Mouse (Mus musculus) hindbrain, postnatal 0 days (tissue): ENCODE results near the gene Prkag2. TPM values are rescaled to one million over a fixed set of nuclear protein-coding genes. Genes with fewer than 3 reads are reported as not detected.
"Not testable (repeated sequence)": the region's sequence is repeated elsewhere in the genome, so short reads cannot be mapped to it uniquely, and the experiment has no call there.

ENCODE experiments used
- ATAC-seq: fragments of 200-750 bp; cut with Nextera tagmentation; 2 replicates; pipeline ENCODE4 v1.8.0; 2017; ENCODE audit warnings: mild to moderate bottlenecking, moderate TSS enrichment, moderate library complexity
- DNase-seq: peaks from one replicate; pipeline ENCODE4 v3.0.0-alpha.2; 2015; ENCODE audit warnings: low spot score
- H3K27ac ChIP-seq: fragments of 300-500 bp; sonication (generic); 2 replicates; pipeline ENCODE4 v1.5.1; 2014; ENCODE audit warnings: mild to moderate bottlenecking
- H3K27me3 ChIP-seq: fragments of 300-500 bp; sonication (generic); 2 replicates; pipeline ENCODE4 v1.6.1; 2014; ENCODE audit warnings: low read length, mixed read lengths; ENCODE audit not compliant: insufficient read depth
- H3K36me3 ChIP-seq: fragments of 300-500 bp; sonication (generic); 2 replicates; pipeline ENCODE4 v1.6.1; 2014; ENCODE audit warnings: low read length, mixed read lengths; ENCODE audit not compliant: insufficient read depth
- H3K4me1 ChIP-seq: fragments of 300-500 bp; sonication (generic); 2 replicates; pipeline ENCODE4 v1.6.1; 2014; ENCODE audit warnings: antibody characterized with exemption, low read length, mixed read lengths; ENCODE audit not compliant: insufficient read depth
- H3K4me2 ChIP-seq: fragments of 300-500 bp; sonication (generic); 2 replicates; pipeline ENCODE4 v1.6.1; 2014; ENCODE audit warnings: low read depth, mild to moderate bottlenecking, low read length, moderate library complexity, mixed read lengths
- H3K4me3 ChIP-seq: fragments of 300-500 bp; sonication (generic); 2 replicates; pipeline ENCODE4 v1.5.1; 2014; ENCODE audit warnings: low read length
- H3K9ac ChIP-seq: fragments of 300-500 bp; sonication (generic); replicated peaks from 2 replicates; pipeline ENCODE4 v1.6.1; 2014; ENCODE audit warnings: mild to moderate bottlenecking, low read length, moderate library complexity, mixed read lengths
- H3K9me3 ChIP-seq: fragments of 300-500 bp; sonication (generic); 2 replicates; pipeline ENCODE4 v1.6.1; 2016; ENCODE audit warnings: low read length, mixed read lengths
- CTCF ChIP-seq: IDR thresholded peaks from 2 replicates; pipeline ENCODE4 v1.5.1; 2016; ENCODE audit warnings: antibody characterized with exemption, control low read depth, low read depth
- WGBS: fragments of 180-500 bp; shearing (Covaris S2); extraction: QIAGEN DNeasy Blood & Tissue Kit; methylation state at CpG from one replicate; pipeline ENCODE4 v1.1.7; 2014; 5-methylcytosine and 5-hydroxymethylcytosine counted together
- polyA plus RNA-seq: library from polyadenylated mRNA; unstranded; fragments of >200 nt; fragmentation: Nextera tagmentation; extraction: Ambion mirVana; gene quantifications from 2 replicates; pipeline ENCODE4 v1.2.1, GENCODE M21; 2015
- total RNA-seq: library from RNA; depleted of rRNA; stranded (reverse); fragments of >200 nt; gene quantifications from 2 replicates; pipeline ENCODE4 v1.2.3, GENCODE M21; 2014

Gene Prkag2
- total and polyA plus RNA-seq, 2 experiments from 2014 or later, result 38.3 to 86.4 TPM

- WGBS, result 89% methylated on average over 3 of the region's 3 CpGs
- DNase-seq (no peak), ATAC-seq (no peak)
- Histone ChIP-seq H3K4me1 (no peaks in the 10 kb centered on the region), H3K27me3 (no peaks in the 10 kb centered on the region), H3K4me3 (no peak overlapping the region), H3K36me3 (no peaks in the 10 kb centered on the region), H3K4me2 (no peak overlapping the region), H3K9me3 (no peaks in the 10 kb centered on the region), H3K27ac (no peak overlapping the region), H3K9ac (no peak overlapping the region)
- TF ChIP-seq CTCF, result no peak
Observed at GRCm38 (mm10) chr5:24828446-24828845, 272.0 kb downstream of the Prkag2 start.

DNA sequence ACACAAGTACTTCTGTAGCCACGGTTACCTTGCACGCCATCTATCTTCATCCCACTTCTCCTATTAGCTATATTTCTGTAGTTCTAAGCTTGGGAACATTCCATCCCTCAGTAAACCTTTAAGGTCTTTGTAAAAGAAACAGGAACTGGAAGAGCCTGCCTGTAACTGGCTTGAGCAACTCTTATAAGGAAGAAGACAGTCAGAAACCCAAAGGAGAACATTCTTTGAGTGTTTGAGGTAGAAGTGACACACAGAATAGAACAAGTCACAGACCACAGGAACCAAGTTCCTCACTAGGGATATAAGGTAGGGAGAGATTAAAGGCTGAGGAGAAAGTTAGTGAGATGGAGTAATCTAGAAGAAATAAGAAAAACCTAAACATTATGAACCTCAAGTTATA is 273.3 kb downstream of the Prkag2 start:
- no peak overlapping the region for H3K4me2 ChIP-seq

DNA sequence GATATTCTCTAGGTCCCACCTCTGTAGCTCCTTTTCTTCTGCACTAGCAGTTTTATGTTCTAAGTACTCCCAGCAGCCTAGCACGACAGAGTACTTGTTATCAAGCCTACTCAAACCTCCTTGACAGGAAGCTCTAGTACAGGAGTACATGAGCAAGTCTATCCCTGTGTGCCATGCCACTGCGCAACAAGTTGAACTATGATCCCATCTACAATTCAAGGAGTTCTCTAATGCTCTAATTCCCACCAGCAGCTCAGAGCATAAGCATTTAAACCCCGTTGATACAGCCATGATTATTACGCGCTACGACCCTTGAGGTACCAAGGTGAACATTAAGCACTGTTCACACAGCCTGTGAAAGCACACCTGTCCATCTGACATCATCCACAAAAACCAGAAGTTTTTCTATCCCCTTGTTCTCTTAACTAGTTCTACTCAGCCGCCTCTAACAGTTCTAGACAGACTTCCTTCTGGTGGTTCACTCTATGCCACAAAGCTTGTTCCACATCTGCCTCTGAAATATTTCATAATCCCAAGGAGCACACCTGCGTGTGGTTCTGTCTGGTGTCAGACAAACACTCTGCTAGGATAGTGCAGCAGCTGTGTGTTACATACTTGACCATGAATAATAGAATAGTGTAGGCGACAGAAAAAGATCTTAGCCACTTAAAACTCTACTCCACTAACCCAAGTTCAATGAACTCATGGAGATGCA is 274.2 kb downstream of the Prkag2 start:
- DNase-seq, result no peak
- H3K4me2 ChIP-seq, result no peak overlapping the region
- H3K27ac ChIP-seq, result no peak overlapping the region
- no peak overlapping the region for H3K4me3 ChIP-seq
- no peak for TF ChIP-seq CTCF
- WGBS, result 87% methylated on average over 9 of the region's 9 CpGs
- 0 out of 2 replicates have a peak, but pooled peaks cover 4% of the 10 kb centered on the region for H3K4me1 ChIP-seq
- ATAC-seq, result no peak
- H3K36me3 ChIP-seq, result no peaks in the 10 kb centered on the region
- H3K27me3 ChIP-seq, result no peaks in the 10 kb centered on the region
- H3K9ac ChIP-seq, result no peak overlapping the region
- no peaks in the 10 kb centered on the region for H3K9me3 ChIP-seq

More for the DNA sequence above, 273.3 kb downstream of the Prkag2 start:
- Histone ChIP-seq H3K9ac (no peak overlapping the region), H3K27me3 (no peaks in the 10 kb centered on the region), H3K4me3 (no peak overlapping the region), H3K4me1 (no peaks in the 10 kb centered on the region), H3K9me3 (no peaks in the 10 kb centered on the region), H3K36me3 (no peaks in the 10 kb centered on the region), H3K27ac (no peak overlapping the region)
- WGBS, result 91% methylated on average over 2 of the region's 2 CpGs
- TF ChIP-seq CTCF, result no peak
- no peak for DNase-seq
- no peak for ATAC-seq

DNA sequence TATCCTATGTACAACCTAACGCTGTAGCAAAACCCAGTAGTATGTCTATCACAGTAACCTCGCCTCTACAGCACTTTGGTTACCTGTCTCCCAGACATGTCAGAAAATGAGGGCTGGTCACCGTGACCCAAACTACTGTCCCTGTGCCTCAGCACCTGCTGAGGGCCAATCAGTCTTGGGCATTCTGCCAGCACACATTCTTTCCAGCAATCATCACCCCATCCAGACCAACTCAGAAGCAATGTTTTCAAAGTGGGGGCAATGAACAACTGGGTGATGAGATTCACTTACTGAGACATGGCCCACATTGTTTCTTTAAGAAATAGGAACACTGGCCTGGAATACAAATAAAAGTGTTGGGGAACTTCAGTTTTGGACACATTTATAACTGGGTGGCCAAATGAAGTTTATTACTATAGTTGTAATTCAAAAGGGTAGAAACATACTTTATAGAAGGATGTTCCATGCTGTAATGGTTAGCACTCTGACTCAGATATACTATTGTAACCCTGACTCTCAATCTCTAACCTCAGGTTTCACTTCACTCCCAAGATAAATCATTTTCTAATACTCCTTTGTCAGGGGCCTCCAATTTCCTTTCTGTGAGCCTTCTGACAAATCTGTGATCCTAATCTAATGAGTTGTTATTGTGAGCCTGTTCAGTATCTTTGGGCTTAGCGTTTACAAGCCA is 274.9 kb downstream of the Prkag2 start:
- Histone ChIP-seq H3K4me2 (no peak overlapping the region), H3K4me3 (no peak overlapping the region), H3K4me1 (0 out of 2 replicates have a peak, but pooled peaks cover 9% of the 10 kb centered on the region), H3K9me3 (no peaks in the 10 kb centered on the region), H3K9ac (no peak overlapping the region), H3K27me3 (no peaks in the 10 kb centered on the region), H3K36me3 (no peaks in the 10 kb centered on the region), H3K27ac (no peak overlapping the region)
- TF ChIP-seq CTCF, result no peak
- ATAC-seq, result no peak
- DNase-seq, result no peak
- 74% methylated on average over 4 of the region's 4 CpGs for WGBS

GRCm38 (mm10) chr5:24823864-24824405 is 276.5 kb downstream of the Prkag2 start:
- Histone ChIP-seq H3K9ac (no peak overlapping the region), H3K4me1 (0 out of 2 replicates have a peak, but pooled peaks cover 10% of the 10 kb centered on the region), H3K9me3 (no peaks in the 10 kb centered on the region), H3K27me3 (no peaks in the 10 kb centered on the region), H3K36me3 (no peaks in the 10 kb centered on the region), H3K4me2 (no peak overlapping the region), H3K27ac (no peak overlapping the region), H3K4me3 (no peak overlapping the region)
- ATAC-seq, result no peak
- WGBS, result 66% methylated on average over 6 of the region's 6 CpGs
- no peak for TF ChIP-seq CTCF
- no peak for DNase-seq

- H3K4me2 ChIP-seq, result no peak overlapping the region
- DNase-seq (no peak), ATAC-seq (no peak)
- WGBS, result 65% methylated on average over 3 of the region's 3 CpGs
- no peak for TF ChIP-seq CTCF
- H3K9me3 ChIP-seq, result no peaks in the 10 kb centered on the region
- H3K27ac ChIP-seq, result no peak overlapping the region
- 0 out of 2 replicates have a peak, but pooled peaks cover 10% of the 10 kb centered on the region for H3K4me1 ChIP-seq
- no peaks in the 10 kb centered on the region for H3K27me3 ChIP-seq
- H3K9ac ChIP-seq, result no peak overlapping the region
- H3K4me3 ChIP-seq, result no peak overlapping the region
- no peaks in the 10 kb centered on the region for H3K36me3 ChIP-seq
Observed at GRCm38 (mm10) chr5:24822781-24823180, 277.7 kb downstream of the Prkag2 start.

DNA sequence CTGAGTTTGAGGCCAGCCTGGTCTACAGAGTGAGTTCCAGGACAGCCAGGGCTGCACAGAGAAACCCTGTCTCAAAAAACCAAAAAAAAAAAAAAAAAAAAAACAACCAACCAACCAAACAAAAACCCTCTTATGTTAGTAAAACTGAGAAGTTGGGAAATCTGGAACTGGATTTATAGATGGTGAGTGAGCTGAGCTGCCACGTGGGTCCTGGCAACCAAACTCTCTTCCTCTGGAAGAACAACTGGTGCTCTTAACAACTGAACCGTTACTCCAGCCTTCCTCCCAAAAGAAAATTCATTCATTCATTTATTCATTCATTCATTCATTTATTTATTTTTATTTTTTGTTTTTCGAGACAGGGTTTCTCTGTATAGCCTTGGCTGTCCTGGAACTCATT is 278.2 kb downstream of the Prkag2 start:
- H3K4me2 ChIP-seq, ATAC-seq, H3K27ac ChIP-seq, H3K9me3 ChIP-seq, DNase-seq, H3K9ac ChIP-seq, H3K36me3 ChIP-seq, H3K27me3 ChIP-seq, H3K4me3 ChIP-seq: not testable (repeated sequence)
- H3K4me1 ChIP-seq, result 0 out of 2 replicates have a peak, but pooled peaks cover 10% of the 10 kb centered on the region
- WGBS, result 77% methylated on average over 3 of the region's 3 CpGs
